8 mouse cellular contexts compared by ENCODE assay signal in the genomic region with DNA sequence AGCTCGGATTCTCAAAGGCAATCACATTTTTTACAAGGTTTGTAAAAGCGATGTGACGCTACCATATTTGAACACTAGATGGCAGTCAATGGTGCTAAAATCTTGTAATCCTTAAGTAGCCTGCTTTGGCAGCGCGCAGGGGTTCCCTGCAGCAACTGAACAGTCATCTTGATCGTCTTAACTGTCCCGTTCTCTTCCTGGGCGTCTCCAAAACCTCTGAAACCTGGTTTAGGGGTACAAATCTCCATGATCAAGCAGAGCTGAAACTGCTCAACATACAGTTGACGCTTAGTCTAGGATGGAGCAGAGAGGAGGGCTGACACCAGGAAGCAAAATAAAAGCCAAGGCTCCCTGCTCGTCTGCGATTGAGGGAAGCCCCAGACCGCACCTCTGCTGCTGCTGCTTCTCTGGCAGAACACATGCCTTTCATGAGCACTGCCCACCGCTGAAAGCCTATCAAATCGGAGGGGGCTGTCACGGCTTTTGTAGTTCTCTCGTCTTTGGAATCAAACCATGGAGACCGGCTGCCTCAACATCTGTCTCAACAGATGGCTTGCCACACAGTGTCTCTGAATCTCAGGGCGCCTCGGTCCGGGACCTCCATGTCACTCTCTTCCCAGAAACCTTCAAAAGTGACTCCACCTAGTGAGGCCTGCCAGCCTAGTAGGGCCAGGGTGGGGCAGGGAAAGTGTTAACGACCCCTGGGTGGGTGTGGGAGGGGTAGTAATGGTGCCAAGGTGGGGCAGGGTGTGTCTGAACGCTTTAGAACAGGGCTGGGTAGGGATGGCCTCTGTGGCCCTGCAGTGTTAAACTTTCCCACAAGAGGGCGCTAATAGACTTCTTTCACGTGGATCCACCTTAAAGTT. TPM values are rescaled to one million over a fixed set of nuclear protein-coding genes. Genes with fewer than 3 reads are reported as not detected.
DNase-seq lines count a peak whose midpoint lies in the region; ATAC-seq and TF ChIP-seq lines count a peak whose summit lies in the region.

No protein-coding gene starts in this region.

- ATAC-seq in G1E (ENCODE audit: extremely low read depth, insufficient number of reproducible peaks, low FRiP score, poor library complexity, severe bottlenecking) = peak; percentile 70
- ATAC-seq in forebrain, embryonic 16.5 days = peak; percentile 85
- peak; percentile 85 for ATAC-seq in lung, embryonic 14.5 days (ENCODE audit: insufficient read depth)

- no peaks in the 10 kb centered on the region for H3K9me3 ChIP-seq in G1E (replicated peaks)
- no peaks in the 10 kb centered on the region for H3K9me3 ChIP-seq in forebrain, embryonic 16.5 days (ENCODE audit: control insufficient read depth, low read length)
- H3K9me3 ChIP-seq in lung, embryonic 14.5 days (ENCODE audit: low read depth, low read length) = no peaks in the 10 kb centered on the region

- no peaks in the 10 kb centered on the region for H3K36me3 ChIP-seq in G1E (replicated peaks)
- H3K36me3 ChIP-seq in forebrain, embryonic 16.5 days (ENCODE audit: control insufficient read depth, insufficient read depth) = no peaks in the 10 kb centered on the region
- H3K36me3 ChIP-seq in lung, embryonic 14.5 days (ENCODE audit: insufficient read depth) = no peaks in the 10 kb centered on the region
- H3K36me3 ChIP-seq in thymus, adult 2 months (ENCODE audit: control insufficient read depth, insufficient read depth, low read length) = no peaks in the 10 kb centered on the region

- intact Hi-C loops in heart, postnatal 36 days (cut with DNase I) = loop anchor here (1.0 to 5.0 kb wide), 4 partner anchors 38 to 371 kb away; a partner anchor contains a TSS

- no peak for TF ChIP-seq POLR2A in olfactory bulb, adult 2 months (IDR thresholded peaks at IDR 0.05; ENCODE audit: insufficient read depth, low read depth, low read length)
- no peak for TF ChIP-seq POLR2A in thymus, adult 2 months (IDR thresholded peaks at IDR 0.05; ENCODE audit: control insufficient read depth, extremely low read depth, insufficient read depth, low read length, poor library complexity)

- peak overlapping the region; percentile 75 for H3K27ac ChIP-seq in forebrain, embryonic 16.5 days (ENCODE audit: low read length)
- 0 out of 2 replicates have a peak overlapping the region, but pooled peaks have one; percentile 33 for H3K27ac ChIP-seq in layer of hippocampus, adult 2 months
- H3K27ac ChIP-seq in lung, embryonic 14.5 days (ENCODE audit: low read depth) = no peak overlapping the region
- H3K27ac ChIP-seq in olfactory bulb, adult 2 months (ENCODE audit: insufficient read depth, low read depth, low read length) = no peak overlapping the region
- H3K27ac ChIP-seq in thymus, adult 2 months (ENCODE audit: control insufficient read depth, insufficient read depth, low read length) = no peak overlapping the region

- TF ChIP-seq CTCF in G1E (IDR thresholded peaks at IDR 0.05; ENCODE audit: low read depth, low read length) = peak; percentile 88
- peak; percentile 94 for TF ChIP-seq CTCF in layer of hippocampus, adult 2 months (conservative IDR thresholded peaks at IDR 0.05)
- TF ChIP-seq CTCF in lung, embryonic 14.5 days (IDR thresholded peaks at IDR 0.05; ENCODE audit: low read depth) = peak; percentile 83
- TF ChIP-seq CTCF in olfactory bulb, adult 2 months (IDR thresholded peaks at IDR 0.05; ENCODE audit: insufficient read depth, low read depth, low read length) = 0 out of 2 replicates have a peak, but pooled peaks have one; percentile 24
- no peak for TF ChIP-seq CTCF in thymus, adult 2 months (IDR thresholded peaks at IDR 0.05; ENCODE audit: borderline replicate concordance, control insufficient read depth, extremely low read depth, insufficient read depth, low read length, poor library complexity)

- peak overlapping the region; percentile 10; the same call in 1 of the 2 replicates for H3K4me3 ChIP-seq in G1E (ENCODE audit: low read depth, low read length)
- peak overlapping the region; percentile 43 for H3K4me3 ChIP-seq in forebrain, embryonic 16.5 days (replicated peaks; ENCODE audit: low read length)
- H3K4me3 ChIP-seq in layer of hippocampus, adult 2 months = peak overlapping the region; percentile 50
- H3K4me3 ChIP-seq in lung, embryonic 14.5 days (ENCODE audit: low read depth, low read length) = peak overlapping the region; percentile 38
- H3K4me3 ChIP-seq in olfactory bulb, adult 2 months (ENCODE audit: insufficient read depth, low read depth, low read length) = peak overlapping the region; percentile 38
- peak overlapping the region; percentile 40 for H3K4me3 ChIP-seq in thymus, adult 2 months (ENCODE audit: control insufficient read depth, insufficient read depth, low read length)

- H3K4me2 ChIP-seq in forebrain, embryonic 16.5 days (ENCODE audit: low read length) = peak overlapping the region; percentile 88
- peak overlapping the region; percentile 78 for H3K4me2 ChIP-seq in lung, embryonic 14.5 days

- peaks cover 4% of the 10 kb centered on the region; the same call in 1 of the 2 replicates for H3K27me3 ChIP-seq in G1E (ENCODE audit: insufficient read depth, low read length)
- no peaks in the 10 kb centered on the region for H3K27me3 ChIP-seq in forebrain, embryonic 16.5 days (replicated peaks; ENCODE audit: control insufficient read depth, insufficient read depth, low read length)
- no peaks in the 10 kb centered on the region for H3K27me3 ChIP-seq in lung, embryonic 14.5 days (ENCODE audit: insufficient read depth, low read length)
- H3K27me3 ChIP-seq in thymus, adult 2 months (ENCODE audit: control insufficient read depth, insufficient read depth, low read length) = no peaks in the 10 kb centered on the region

- DNase-seq in G1E (ENCODE audit: low spot score) = peak; percentile 32
- DNase-seq in cerebellum, adult 11-12 months = peak; percentile 78
- peak; percentile 79 to 80 for DNase-seq in heart, postnatal 36 days
- DNase-seq in layer of hippocampus, adult 2 months (ENCODE audit: low spot score in 2 of 2) = peak; percentile 78 to 81
- peak; percentile 98 for DNase-seq in lung, embryonic 14.5 days
- DNase-seq in thymus, adult 2 months = peak; percentile 81

- peak overlapping the region; percentile 60 for H3K9ac ChIP-seq in forebrain, embryonic 16.5 days (replicated peaks; ENCODE audit: low read depth, low read length)
- peak overlapping the region; percentile 44 for H3K9ac ChIP-seq in lung, embryonic 14.5 days

- peaks cover 10% of the 10 kb centered on the region for H3K4me1 ChIP-seq in G1E (ENCODE audit: insufficient read depth, low read depth, low read length)
- H3K4me1 ChIP-seq in forebrain, embryonic 16.5 days (replicated peaks; ENCODE audit: control insufficient read depth, insufficient read depth, low read length) = peaks cover 9% of the 10 kb centered on the region
- H3K4me1 ChIP-seq in lung, embryonic 14.5 days (ENCODE audit: insufficient read depth) = no peaks in the 10 kb centered on the region
- H3K4me1 ChIP-seq in olfactory bulb, adult 2 months (ENCODE audit: control insufficient read depth, insufficient read depth, low read length) = peaks cover 5% of the 10 kb centered on the region
- H3K4me1 ChIP-seq in thymus, adult 2 months (replicated peaks; ENCODE audit: control insufficient read depth, insufficient read depth, low read length) = peaks cover 5% of the 10 kb centered on the region

- WGBS in forebrain, embryonic 16.5 days = under 1% methylated on average over 24 of the region's 24 CpGs
- WGBS in lung, embryonic 14.5 days = 1% methylated on average over 24 of the region's 24 CpGs
- under 1% methylated on average over 24 of the region's 24 CpGs for WGBS in olfactory bulb, adult 2 months
- WGBS in thymus, adult 2 months = 2% methylated on average over 24 of the region's 24 CpGs

RNA-seq across cellular contexts. Expression of a gene that starts 39.3 kb away (rescaled TPM):
- total RNA-seq in G1E (2014; fragmentation: Nextera tagmentation) (35.2 and 37.5 TPM in 2 replicates), G1E (2017) (28.5 and 31.0 TPM in 2 replicates)
- polyA plus RNA-seq in G1E (2012) = 4.1 and 6.5 TPM in 2 replicates
- 52.8 and 59.4 TPM in 2 replicates for polyA plus RNA-seq in forebrain, embryonic 16.5 days (2015; fragmentation: Nextera tagmentation; extraction: Ambion mirVana)
- 10 to 100 TPM; 13.5 to 14.3 TPM for total RNA-seq in heart, postnatal 36 days (2021)
- total RNA-seq in layer of hippocampus, adult 2 months (2021) = 10 to 100 TPM; 20.3 to 23.0 TPM
- polyA plus RNA-seq in lung, embryonic 14.5 days (2014; fragmentation: Nextera tagmentation; extraction: Ambion mirVana) = 36.2 and 40.8 TPM in 2 replicates
- polyA plus RNA-seq in olfactory bulb, adult 2 months (2012; ENCODE audit: insufficient read depth, insufficient read length, low replicate concordance, missing spikeins) = not detected in 2 replicates
- polyA plus RNA-seq in thymus, adult 2 months (2012; rRNA removed) = 13.5 and 19.6 TPM in 2 replicates

Comparison
In these comparisons a context has a peak if more than half of its experiments do, and no peak if none do; other contexts are left out.
1. DNase-seq: peak in every context shown above with its lines; median percentile 98 in lung, embryonic 14.5 days; 81 in thymus, adult 2 months; 80 in heart, postnatal 36 days; 80 in layer of hippocampus, adult 2 months; 78 in cerebellum, adult 11-12 months; 32 in G1E.
2. H3K27ac ChIP-seq: peak in forebrain, embryonic 16.5 days (single experiment) and layer of hippocampus, adult 2 months (single experiment); none in lung, embryonic 14.5 days (single experiment), olfactory bulb, adult 2 months (single experiment) and thymus, adult 2 months (single experiment).
3. Peak in every context shown above with its lines, with median percentiles within 50 percentile points of each other: ATAC-seq and H3K4me3 ChIP-seq.